Mouse (Mus musculus): ENCODE measurements around the gene Mbnl2. TPM values are rescaled to one million over a fixed set of nuclear protein-coding genes. Genes with fewer than 3 reads are reported as not detected.

The Mbnl2 gene
- total RNA-seq, 1 experiment: 33.4 TPM

DNA sequence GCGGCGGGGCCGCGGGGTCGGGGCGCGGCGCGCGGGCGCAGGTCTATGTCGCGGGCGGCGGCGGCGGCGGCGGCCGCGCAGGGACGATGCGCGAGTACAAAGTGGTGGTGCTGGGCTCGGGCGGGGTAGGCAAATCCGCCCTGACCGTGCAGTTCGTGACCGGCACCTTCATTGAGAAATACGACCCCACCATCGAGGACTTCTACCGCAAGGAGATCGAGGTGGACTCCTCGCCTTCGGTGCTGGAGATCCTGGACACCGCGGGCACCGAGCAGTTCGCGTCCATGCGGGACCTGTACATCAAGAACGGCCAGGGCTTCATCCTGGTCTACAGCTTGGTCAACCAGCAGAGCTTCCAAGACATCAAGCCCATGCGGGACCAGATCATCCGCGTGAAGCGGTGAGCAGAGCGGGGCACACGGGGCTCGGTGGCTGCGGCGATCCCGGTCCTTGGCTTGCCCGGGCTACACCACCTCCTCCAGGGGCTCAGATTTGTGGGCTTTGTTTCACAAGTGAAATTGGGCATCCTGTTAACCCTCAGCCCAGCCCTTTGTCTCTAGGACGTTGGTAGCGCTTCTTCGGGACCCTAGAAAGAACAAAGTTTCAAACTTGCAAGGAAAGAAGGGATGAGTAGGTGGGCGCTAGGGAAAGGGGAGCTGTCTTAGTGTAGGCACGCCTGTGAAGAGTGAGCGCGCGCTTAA is 203.3 kb downstream of the Mbnl2 start:
- Histone ChIP-seq H3K4me1 (ENCODE audit: control insufficient read depth in 2 of 2, insufficient read depth in 2 of 2, low read length in 2 of 2, poor library complexity in 1 of 2) (peaks cover 0 to 1% of the 10 kb centered on the region in 2 experiments; a peak in 2 of 4 replicates), H3K9ac (ENCODE audit: insufficient read depth, low read depth, low read length, poor library complexity, severe bottlenecking) (peak overlapping the region; percentile 87), H3K36me3 (ENCODE audit: control insufficient read depth, insufficient read depth, low read length, poor library complexity, severe bottlenecking) (0 out of 2 replicates have a peak, but pooled peaks cover 2% of the 10 kb centered on the region), H3K9me3 (ENCODE audit: control insufficient read depth, insufficient read depth, low read depth, low read length) (no peaks in the 10 kb centered on the region), H3K4me3 (ENCODE audit: insufficient read depth in 1 of 2, low read depth in 1 of 2, low read length in 2 of 2, poor library complexity in 1 of 2, severe bottlenecking in 1 of 2) (peak overlapping the region; percentile 84 to 95), H3K27ac (ENCODE audit: insufficient read depth, low read depth, low read length, poor library complexity, severe bottlenecking) (peak overlapping the region; percentile 62)
- TF ChIP-seq ZC3H11A (IDR thresholded peaks at IDR 0.05; ENCODE audit: borderline replicate concordance, low read depth, low read length) (no peak), MAFK (IDR thresholded peaks at IDR 0.05; ENCODE audit: insufficient read depth, low read depth, low read length) (no peak), ZNF384 (IDR thresholded peaks at IDR 0.05; ENCODE audit: low read depth, low read length) (no peak), HCFC1 (IDR thresholded peaks at IDR 0.05; ENCODE audit: borderline replicate concordance, insufficient read depth, low read length) (0 out of 2 replicates have a peak, but pooled peaks have one; percentile 42), CHD2 (IDR thresholded peaks at IDR 0.05; ENCODE audit: low read depth, low read length) (no peak)
- in situ Hi-C loops (cut with MboI; ENCODE audit: low sequenced_read_pairs in 2 of 2, unreplicated experiment in 2 of 2): no loop called here
- peak; percentile 9 for DNase-seq (ENCODE audit: low read depth, low spot score)

DNA sequence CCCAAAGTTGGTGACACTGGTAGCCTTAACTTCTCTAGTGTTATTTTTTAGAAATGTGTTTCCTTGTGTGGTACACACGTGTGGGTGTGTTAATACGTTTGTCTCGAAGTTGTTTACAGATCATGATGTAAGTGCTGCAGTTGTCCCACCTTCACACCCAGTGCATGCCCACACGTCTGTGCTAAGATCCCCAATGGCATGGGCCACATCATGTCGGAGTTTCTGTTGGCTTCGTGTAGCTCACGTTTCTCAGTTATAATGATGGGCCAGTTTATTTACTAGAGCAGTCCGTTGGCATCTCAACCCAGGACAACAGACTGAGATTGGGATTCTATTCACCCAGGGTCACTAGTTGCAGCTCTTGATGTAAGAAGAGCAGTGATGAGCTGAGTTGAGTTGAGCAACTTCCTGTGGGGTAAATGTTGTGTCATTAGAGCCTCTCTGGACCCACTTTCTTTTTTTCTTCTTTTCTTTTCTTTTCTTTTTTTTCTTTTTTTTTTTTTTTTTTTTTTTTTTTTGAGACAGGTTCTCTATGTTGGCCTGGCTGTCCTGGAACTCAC is 205.0 kb downstream of the Mbnl2 start:
- Histone ChIP-seq H3K27ac (ENCODE audit: insufficient read depth, low read depth, low read length, poor library complexity, severe bottlenecking) (no peak overlapping the region), H3K9me3 (ENCODE audit: control insufficient read depth, insufficient read depth, low read depth, low read length) (no peaks in the 10 kb centered on the region), H3K36me3 (ENCODE audit: control insufficient read depth, insufficient read depth, low read length, poor library complexity, severe bottlenecking) (0 out of 2 replicates have a peak, but pooled peaks cover 2% of the 10 kb centered on the region), H3K9ac (ENCODE audit: insufficient read depth, low read depth, low read length, poor library complexity, severe bottlenecking) (no peak overlapping the region), H3K4me3 (ENCODE audit: insufficient read depth in 1 of 2, low read depth in 1 of 2, low read length in 2 of 2, poor library complexity in 1 of 2, severe bottlenecking in 1 of 2) (no peak overlapping the region), H3K4me1 (ENCODE audit: control insufficient read depth in 2 of 2, insufficient read depth in 2 of 2, low read length in 2 of 2, poor library complexity in 1 of 2) (peaks cover 0 to 4% of the 10 kb centered on the region in 2 experiments; a peak in 2 of 4 replicates)
- TF ChIP-seq HCFC1 (IDR thresholded peaks at IDR 0.05; ENCODE audit: borderline replicate concordance, insufficient read depth, low read length): no peak
- in situ Hi-C loops (cut with MboI; ENCODE audit: low sequenced_read_pairs in 2 of 2, unreplicated experiment in 2 of 2): no loop called here
- DNase-seq (ENCODE audit: low read depth, low spot score): no peak

DNA sequence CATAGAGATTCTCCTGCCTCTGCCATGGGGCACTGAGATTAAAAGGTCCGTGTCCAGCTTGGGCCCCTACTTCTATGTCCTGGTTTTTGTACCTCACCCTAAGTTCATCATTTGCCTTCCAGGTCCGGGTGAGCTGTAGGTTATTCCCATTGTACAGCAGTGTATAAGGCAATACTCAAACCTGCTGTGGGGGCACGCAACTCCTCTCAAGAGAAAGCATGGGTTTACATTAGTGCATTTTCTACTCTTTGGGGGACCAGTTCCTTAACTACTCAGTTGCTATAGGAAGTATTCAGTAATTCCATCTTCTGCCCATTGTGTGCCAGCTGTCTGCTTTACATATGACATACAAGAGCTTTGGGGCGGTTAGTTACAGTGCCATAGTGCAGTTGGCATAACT is 205.5 kb downstream of the Mbnl2 start:
- no peak for DNase-seq (ENCODE audit: low read depth, low spot score)
- TF ChIP-seq CHD2 (IDR thresholded peaks at IDR 0.05; ENCODE audit: low read depth, low read length) (no peak), ZC3H11A (IDR thresholded peaks at IDR 0.05; ENCODE audit: borderline replicate concordance, low read depth, low read length) (no peak), MAFK (IDR thresholded peaks at IDR 0.05; ENCODE audit: insufficient read depth, low read depth, low read length) (no peak), HCFC1 (IDR thresholded peaks at IDR 0.05; ENCODE audit: borderline replicate concordance, insufficient read depth, low read length) (no peak), ZNF384 (IDR thresholded peaks at IDR 0.05; ENCODE audit: low read depth, low read length) (no peak)
- H3K4me1 ChIP-seq (ENCODE audit: control insufficient read depth in 2 of 2, insufficient read depth in 2 of 2, low read length in 2 of 2, poor library complexity in 1 of 2): peaks cover 0 to 4% of the 10 kb centered on the region in 2 experiments; a peak in 2 of 4 replicates
- no peak overlapping the region for H3K27ac ChIP-seq (ENCODE audit: insufficient read depth, low read depth, low read length, poor library complexity, severe bottlenecking)
- H3K9me3 ChIP-seq (ENCODE audit: control insufficient read depth, insufficient read depth, low read depth, low read length): no peaks in the 10 kb centered on the region
- H3K36me3 ChIP-seq (ENCODE audit: control insufficient read depth, insufficient read depth, low read length, poor library complexity, severe bottlenecking): 0 out of 2 replicates have a peak, but pooled peaks cover 2% of the 10 kb centered on the region
- H3K4me3 ChIP-seq (ENCODE audit: insufficient read depth in 1 of 2, low read depth in 1 of 2, low read length in 2 of 2, poor library complexity in 1 of 2, severe bottlenecking in 1 of 2): no peak overlapping the region
- in situ Hi-C loops (cut with MboI; ENCODE audit: low sequenced_read_pairs in 2 of 2, unreplicated experiment in 2 of 2): no loop called here
- no peak overlapping the region for H3K9ac ChIP-seq (ENCODE audit: insufficient read depth, low read depth, low read length, poor library complexity, severe bottlenecking)

Other genes with a start within 250 kb of the Mbnl2 start
- not detected in 2 replicates for gene Oxgr1, start 233.2 kb upstream of the Mbnl2 start, total RNA-seq (2012; rRNA removed)
- 5.5 and 6.2 TPM in 2 replicates for gene Rap2a, start 202.8 kb downstream of the Mbnl2 start, total RNA-seq (2012; rRNA removed)